Comparison of ENCODE assay signal across 28 mouse cellular contexts in the genomic region with DNA sequence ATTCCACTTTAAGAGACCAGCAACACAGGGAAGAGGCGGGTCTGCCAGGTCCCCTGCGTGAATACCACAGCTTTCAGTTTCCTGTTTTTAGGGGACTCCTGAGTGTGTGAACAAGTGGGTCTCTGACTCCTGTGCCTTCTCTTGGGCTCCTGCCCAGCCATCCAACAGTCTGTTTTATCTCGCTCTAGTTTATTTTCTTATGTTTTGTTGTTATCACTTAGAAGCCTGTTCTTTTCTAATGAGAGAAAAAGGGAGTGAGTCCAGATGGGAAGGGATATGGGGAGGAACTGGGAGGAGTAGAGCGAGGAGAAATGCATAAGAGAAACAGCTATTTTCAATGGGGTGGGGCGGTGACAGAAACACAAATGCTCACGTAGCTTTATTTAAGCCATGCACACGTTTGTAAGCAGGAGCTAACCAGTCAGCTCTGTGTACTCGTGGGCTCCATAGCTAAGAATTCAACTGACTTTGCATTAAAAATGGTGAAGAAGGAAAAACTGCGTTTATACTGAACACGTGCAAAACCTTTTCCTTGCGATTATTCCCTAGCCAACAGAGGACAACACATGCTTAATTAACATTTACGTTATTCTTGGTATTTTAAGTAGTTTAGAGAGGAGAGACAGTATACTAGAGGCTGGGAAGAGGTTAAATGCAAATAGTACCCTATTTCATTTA. TPM values are rescaled to one million over a fixed set of nuclear protein-coding genes. Genes with fewer than 3 reads are reported as not detected.
"Had no signal": no experiment of that assay in that cellular context is flagged by ENCODE, and none has a peak within 500 bp of the region (broad histone marks: within the 10 kb centered on the region; RNA-seq: fewer than 3 reads in every experiment).

No protein-coding gene starts in this region.

- H3K9me3 ChIP-seq: heart, embryonic 13.5 days; heart, embryonic 15.5 days; hindbrain, embryonic 13.5 days; hindbrain, embryonic 15.5 days; kidney, embryonic 15.5 days; limb, embryonic 10.5 days; limb, embryonic 12.5 days had no signal

- H3K4me3 ChIP-seq: gastrocnemius, adult 2 months; heart, adult 2 months; heart, embryonic 13.5 days; heart, embryonic 15.5 days; hindbrain, embryonic 13.5 days; hindbrain, embryonic 15.5 days; kidney, embryonic 15.5 days; left cerebral cortex, adult 2 months; limb, embryonic 10.5 days; limb, embryonic 12.5 days had no signal

- H3K4me1 ChIP-seq: heart, embryonic 13.5 days; heart, embryonic 15.5 days; hindbrain, embryonic 13.5 days; hindbrain, embryonic 15.5 days; kidney, embryonic 15.5 days; limb, embryonic 10.5 days; limb, embryonic 12.5 days had no signal

- H3K27ac ChIP-seq: gastrocnemius, adult 2 months; heart, adult 2 months; heart, embryonic 13.5 days; heart, embryonic 15.5 days; hindbrain, embryonic 13.5 days; hindbrain, embryonic 15.5 days; hindbrain, postnatal 0 days; kidney, embryonic 15.5 days; kidney, postnatal 0 days; left cerebral cortex, adult 2 months; limb, embryonic 10.5 days; limb, embryonic 12.5 days had no signal

- ATAC-seq: hindbrain, postnatal 0 days; intestine, embryonic 16.5 days had no signal

- H3K4me2 ChIP-seq: heart, embryonic 11.5 days; heart, embryonic 13.5 days; heart, embryonic 15.5 days; hindbrain, embryonic 13.5 days; hindbrain, embryonic 15.5 days; kidney, embryonic 15.5 days; limb, embryonic 12.5 days; liver, embryonic 11.5 days had no signal

- H3K9ac ChIP-seq: heart, embryonic 13.5 days; heart, embryonic 15.5 days; hindbrain, embryonic 13.5 days; hindbrain, embryonic 15.5 days; kidney, embryonic 15.5 days; limb, embryonic 12.5 days had no signal

- DNase-seq: gastrocnemius, adult 2 months; gastrocnemius, postnatal 10 days; gastrocnemius, postnatal 25 days; heart, adult 11 months; heart, adult 2 months; heart, postnatal 14 days; heart, postnatal 36 days; kidney, adult 11 months; kidney, adult 2 months; kidney, adult 9 months; kidney, postnatal 14 days; kidney, postnatal 36 days; layer of hippocampus, adult 9-11 months; liver had no signal

- H3K27me3 ChIP-seq: heart, embryonic 13.5 days; heart, embryonic 15.5 days; hindbrain, embryonic 13.5 days; hindbrain, embryonic 15.5 days; kidney, embryonic 15.5 days; limb, embryonic 12.5 days had no signal

RNA-seq across cellular contexts. Expression of a gene that starts 34.4 kb away (rescaled TPM):
- total RNA-seq: hematopoietic stem cell, adult 5-6 weeks had no signal
